Comparison of ENCODE assay signal across 17 mouse cellular contexts in the genomic region with DNA sequence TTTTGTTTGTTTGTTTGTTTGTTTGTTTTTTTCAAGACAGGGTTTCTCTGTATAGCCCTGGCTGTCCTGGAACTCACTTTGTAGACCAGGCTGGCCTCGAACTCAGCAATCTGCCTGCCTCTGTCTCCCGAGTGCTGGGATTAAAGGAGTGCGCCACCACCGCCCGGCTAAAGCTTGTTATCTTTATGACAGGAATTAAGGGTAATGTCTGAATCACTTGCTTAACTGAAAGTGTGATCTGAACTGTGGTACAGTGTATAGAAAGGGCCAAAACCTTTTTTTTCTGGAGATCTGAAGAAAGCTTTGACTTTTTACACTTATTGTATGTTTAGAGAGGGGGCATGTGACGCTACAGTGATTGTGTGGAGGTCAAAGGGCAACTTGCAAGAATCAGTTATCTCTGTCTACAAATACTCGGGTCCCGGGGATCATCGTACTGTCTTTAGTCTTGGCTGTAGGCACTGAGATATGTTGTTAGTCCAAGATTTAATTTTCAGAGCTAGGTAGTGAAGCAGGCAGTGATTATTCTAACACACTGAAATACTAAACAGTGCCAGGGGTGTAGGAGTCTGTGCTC. TPM values are rescaled to one million over a fixed set of nuclear protein-coding genes. Genes with fewer than 3 reads are reported as not detected.
A peak's percentile ranks its signal among the peaks of the same experiment; 100 is the strongest.
DNase-seq lines count a peak whose midpoint lies in the region; ATAC-seq and TF ChIP-seq lines count a peak whose summit lies in the region.
"Had no signal": no experiment of that assay in that cellular context is flagged by ENCODE, and none has a peak within 500 bp of the region (broad histone marks: within the 10 kb centered on the region; RNA-seq: fewer than 3 reads in every experiment).

No protein-coding gene starts in this region.

- ATAC-seq in liver, embryonic 11.5 days (replicated peaks; ENCODE audit: low FRiP score) = no peak
- ATAC-seq: forebrain, embryonic 16.5 days; midbrain, embryonic 15.5 days had no signal

- H3K9me3 ChIP-seq in liver, embryonic 11.5 days (ENCODE audit: control insufficient read depth, low read length) = no peaks in the 10 kb centered on the region
- no peaks in the 10 kb centered on the region for H3K9me3 ChIP-seq in midbrain, embryonic 10.5 days (replicated peaks)
- H3K9me3 ChIP-seq: embryonic facial prominence, embryonic 13.5 days; hindbrain, embryonic 10.5 days; kidney, embryonic 15.5 days; liver, embryonic 15.5 days; midbrain, embryonic 15.5 days had no signal

- peaks cover 46% of the 10 kb centered on the region for H3K79me2 ChIP-seq in liver, adult 2 months (ENCODE audit: control insufficient read depth, insufficient read depth, low read length)

- TF ChIP-seq POLR2A in liver, adult 2 months (IDR thresholded peaks at IDR 0.05; ENCODE audit: extremely low read depth, insufficient read depth, low read length) = no peak
- TF ChIP-seq POLR2A in small intestine, adult 2 months (IDR thresholded peaks at IDR 0.05; ENCODE audit: low read depth, low read length) = no peak

- no peak for TF ChIP-seq CTCF in gastrocnemius, adult 2 months (IDR thresholded peaks at IDR 0.05)
- no peak for TF ChIP-seq CTCF in liver, adult 2 months (IDR thresholded peaks at IDR 0.05; ENCODE audit: low read depth, low read length)
- no peak for TF ChIP-seq CTCF in small intestine, adult 2 months (IDR thresholded peaks at IDR 0.05; ENCODE audit: extremely low read depth, insufficient read length, insufficient replicate concordance, low read depth, low read length)

- H3K27me3 ChIP-seq in liver, adult 2 months (ENCODE audit: control insufficient read depth, insufficient read depth, low read length) = no peaks in the 10 kb centered on the region
- H3K27me3 ChIP-seq in liver, embryonic 11.5 days (replicated peaks; ENCODE audit: control insufficient read depth, insufficient read depth, low read length) = no peaks in the 10 kb centered on the region
- no peaks in the 10 kb centered on the region for H3K27me3 ChIP-seq in small intestine, adult 2 months (ENCODE audit: control insufficient read depth, insufficient read depth, low read length)
- no peaks in the 10 kb centered on the region for H3K27me3 ChIP-seq in midbrain, embryonic 10.5 days (ENCODE audit: low read depth, poor library complexity, severe bottlenecking)
- H3K27me3 ChIP-seq: embryonic facial prominence, embryonic 13.5 days; kidney, embryonic 15.5 days; liver, embryonic 15.5 days; midbrain, embryonic 15.5 days had no signal

- peak overlapping the region; percentile 99 for H3K27ac ChIP-seq in gastrocnemius, adult 2 months
- H3K27ac ChIP-seq in liver, adult 2 months (replicated peaks; ENCODE audit: insufficient read depth, low read depth, low read length) = peak overlapping the region; percentile 73
- no peak overlapping the region for H3K27ac ChIP-seq in liver, embryonic 11.5 days (ENCODE audit: low read depth, low read length)
- H3K27ac ChIP-seq in brown adipose tissue, adult 24 weeks (replicated peaks; ENCODE audit: low read depth, low read length) = peak overlapping the region; percentile 63
- peak overlapping the region; percentile 44; the same call in 1 of the 2 replicates for H3K27ac ChIP-seq in small intestine, adult 2 months (ENCODE audit: insufficient read depth, low read depth, low read length)
- H3K27ac ChIP-seq in midbrain, embryonic 10.5 days (replicated peaks) = no peak overlapping the region
- H3K27ac ChIP-seq: embryonic facial prominence, embryonic 13.5 days; hindbrain, embryonic 10.5 days; kidney, embryonic 15.5 days; liver, embryonic 15.5 days; midbrain, embryonic 15.5 days had no signal

- 10% methylated on average over 9 of the region's 9 CpGs for WGBS in liver, adult 2 months
- WGBS in liver, embryonic 11.5 days = 60% methylated on average over 9 of the region's 9 CpGs
- 16% methylated on average over 9 of the region's 9 CpGs for WGBS in small intestine, adult 2 months
- 90% methylated on average over 9 of the region's 9 CpGs for WGBS in midbrain, embryonic 10.5 days

- H3K4me2 ChIP-seq in liver, embryonic 11.5 days = no peak overlapping the region

- peaks cover 2% of the 10 kb centered on the region; the same call in 1 of the 2 replicates for H3K36me3 ChIP-seq in liver, adult 2 months (ENCODE audit: control insufficient read depth, insufficient read depth, low read length)
- H3K36me3 ChIP-seq in liver, embryonic 11.5 days (ENCODE audit: control insufficient read depth, insufficient read depth, low read length) = no peaks in the 10 kb centered on the region; the same call in 1 of the 2 replicates
- no peaks in the 10 kb centered on the region for H3K36me3 ChIP-seq in small intestine, adult 2 months (ENCODE audit: control insufficient read depth, insufficient read depth, low read length)
- H3K36me3 ChIP-seq in midbrain, embryonic 10.5 days = peaks cover 9% of the 10 kb centered on the region
- H3K36me3 ChIP-seq: embryonic facial prominence, embryonic 13.5 days; midbrain, embryonic 15.5 days had no signal

- H3K9ac ChIP-seq in liver, adult 2 months (ENCODE audit: low read depth, low read length) = peak overlapping the region; percentile 46; the same call in 1 of the 2 replicates
- H3K9ac ChIP-seq in liver, embryonic 11.5 days (ENCODE audit: low read depth, low read length) = no peak overlapping the region
- H3K9ac ChIP-seq: embryonic facial prominence, embryonic 13.5 days; kidney, embryonic 15.5 days; midbrain, embryonic 15.5 days had no signal

- DNase-seq in gastrocnemius, adult 2 months = no peak
- no peak for DNase-seq in gastrocnemius, adult 18-20 months (ENCODE audit: low spot score)
- DNase-seq in liver, adult 2 months (ENCODE audit: extremely low read depth, low read depth, low spot score) = peak; percentile 83
- no peak for DNase-seq in liver, embryonic 11.5 days (ENCODE audit: low spot score)
- no peak for DNase-seq in midbrain, embryonic 10.5 days (ENCODE audit: low spot score)
- DNase-seq in cerebellum, postnatal 36 days = no peak
- DNase-seq: adrenal gland, adult 8-10 months; cerebellum, adult 11 months; retina, postnatal 1 day had no signal

- H3K4me1 ChIP-seq in liver, adult 2 months (ENCODE audit: control insufficient read depth, insufficient read depth, low read length) = peaks cover 38% of the 10 kb centered on the region
- H3K4me1 ChIP-seq in liver, embryonic 11.5 days (replicated peaks; ENCODE audit: control insufficient read depth, insufficient read depth, low read length) = peaks cover 36% of the 10 kb centered on the region
- peaks cover 33% of the 10 kb centered on the region for H3K4me1 ChIP-seq in brown adipose tissue, adult 24 weeks (ENCODE audit: control insufficient read depth, insufficient read depth, insufficient read length, low read length)
- peaks cover 17% of the 10 kb centered on the region; the same call in 1 of the 2 replicates for H3K4me1 ChIP-seq in small intestine, adult 2 months (ENCODE audit: control insufficient read depth, insufficient read depth, insufficient read length, low read length)
- peaks cover 30% of the 10 kb centered on the region for H3K4me1 ChIP-seq in midbrain, embryonic 10.5 days

- peak overlapping the region; percentile 41 for H3K4me3 ChIP-seq in gastrocnemius, adult 2 months
- peak overlapping the region; percentile 17; the same call in 1 of the 2 replicates for H3K4me3 ChIP-seq in liver, adult 2 months (ENCODE audit: insufficient read depth, low read depth, low read length)
- no peak overlapping the region for H3K4me3 ChIP-seq in liver, embryonic 11.5 days (ENCODE audit: low read depth, low read length)
- no peak overlapping the region for H3K4me3 ChIP-seq in brown adipose tissue, adult 24 weeks (ENCODE audit: insufficient read depth, low read depth, low read length)
- peak overlapping the region; percentile 19; the same call in 1 of the 2 replicates for H3K4me3 ChIP-seq in small intestine, adult 2 months (ENCODE audit: low read depth, low read length)
- no peak overlapping the region for H3K4me3 ChIP-seq in midbrain, embryonic 10.5 days
- H3K4me3 ChIP-seq: embryonic facial prominence, embryonic 13.5 days; hindbrain, embryonic 10.5 days; kidney, embryonic 15.5 days; liver, embryonic 15.5 days; midbrain, embryonic 15.5 days had no signal

- intact Hi-C loops in gastrocnemius, adult 2 months (cut with DNase I) = loop anchor here (5.0 to 10.0 kb wide), 5 partner anchors 42 to 340 kb away; a partner anchor contains a TSS

RNA-seq across cellular contexts. Expression of a gene that starts 3.7 kb away (rescaled TPM):
- total RNA-seq in gastrocnemius, adult 2 months (2021) = 10 to 100 TPM; 88.6 to 95.4 TPM
- total RNA-seq in gastrocnemius, adult 18-20 months (2021) = 10 to 100 TPM; 80.0 to 89.6 TPM
- total RNA-seq in liver, adult 2 months (2014; rRNA removed) = 93.4 and 99.1 TPM in 2 replicates
- 48.5 and 50.4 TPM in 2 replicates for polyA plus RNA-seq in liver, adult 2 months (2012; rRNA removed)
- polyA plus RNA-seq in liver, embryonic 11.5 days (2014; fragmentation: Nextera tagmentation; extraction: Ambion mirVana) = 180 and 186 TPM in 2 replicates
- 180 and 204 TPM in 2 replicates for polyA plus RNA-seq in brown adipose tissue, adult 24 weeks (2012; ENCODE audit: insufficient read depth, insufficient read length, missing spikeins)
- 27.7 and 60.0 TPM in 2 replicates for polyA plus RNA-seq in small intestine, adult 2 months (2012; rRNA removed)
- polyA plus RNA-seq in midbrain, embryonic 10.5 days (2016; fragmentation: Nextera tagmentation; extraction: Ambion mirVana) = 219 and 222 TPM in 2 replicates

RNA-seq across cellular contexts. Expression of a gene that starts 44.3 kb away (rescaled TPM):
- 10 to 100 TPM; 30.8 to 36.1 TPM for total RNA-seq in gastrocnemius, adult 2 months (2021)
- total RNA-seq in gastrocnemius, adult 18-20 months (2021) = 10 to 100 TPM; 30.8 to 31.7 TPM
- total RNA-seq in liver, adult 2 months (2014; rRNA removed) = 5.8 and 7.6 TPM in 2 replicates
- polyA plus RNA-seq in liver, adult 2 months (2012; rRNA removed) = 7.3 and 7.8 TPM in 2 replicates
- 25.8 and 27.4 TPM in 2 replicates for polyA plus RNA-seq in liver, embryonic 11.5 days (2014; fragmentation: Nextera tagmentation; extraction: Ambion mirVana)
- 12.9 and 14.2 TPM in 2 replicates for polyA plus RNA-seq in brown adipose tissue, adult 24 weeks (2012; ENCODE audit: insufficient read depth, insufficient read length, missing spikeins)
- 3.5 and 4.6 TPM in 2 replicates for polyA plus RNA-seq in small intestine, adult 2 months (2012; rRNA removed)
- polyA plus RNA-seq in midbrain, embryonic 10.5 days (2016; fragmentation: Nextera tagmentation; extraction: Ambion mirVana) = 38.1 and 43.2 TPM in 2 replicates

Comparison
In these comparisons a context has a peak if more than half of its experiments do, and no peak if none do; other contexts are left out.
1. H3K27ac ChIP-seq: peak in gastrocnemius, adult 2 months (single experiment), liver, adult 2 months (single experiment), brown adipose tissue, adult 24 weeks (single experiment) and small intestine, adult 2 months (single experiment); none in liver, embryonic 11.5 days (single experiment) and midbrain, embryonic 10.5 days (single experiment).
2. H3K4me3 ChIP-seq: peak in gastrocnemius, adult 2 months (single experiment), liver, adult 2 months (single experiment) and small intestine, adult 2 months (single experiment); none in liver, embryonic 11.5 days (single experiment), brown adipose tissue, adult 24 weeks (single experiment) and midbrain, embryonic 10.5 days (single experiment).